Mouse (Mus musculus) G1E (cell line): ENCODE measurements around the gene Ankrd63.

Source experiments
- CTCF ChIP-seq: IDR thresholded peaks from 2 replicates; pipeline ENCODE4 v1.5.1; 2012; ENCODE audit warnings: low read depth, low read length, inconsistent platforms, mixed read lengths
- GATA1 ChIP-seq: IDR thresholded peaks from 2 replicates; pipeline ENCODE4 v1.6.1; 2012; ENCODE audit warnings: borderline replicate concordance, low read length, inconsistent platforms, mixed read lengths
- GATA2 ChIP-seq: IDR thresholded peaks from 2 replicates; pipeline ENCODE4 v1.6.1; 2012; ENCODE audit warnings: low read depth, low read length, inconsistent platforms, borderline replicate concordance
- POLR2AphosphoS5 ChIP-seq: IDR thresholded peaks from 2 replicates; pipeline ENCODE4 v1.6.1; 2012; ENCODE audit warnings: low read depth, low read length, inconsistent platforms; ENCODE audit not compliant: insufficient replicate concordance
- TAL1 ChIP-seq: conservative IDR thresholded peaks from 2 replicates; pipeline ENCODE4 v1.6.1; 2012; ENCODE audit warnings: low read depth, low read length, inconsistent platforms, mixed read lengths

DNA sequence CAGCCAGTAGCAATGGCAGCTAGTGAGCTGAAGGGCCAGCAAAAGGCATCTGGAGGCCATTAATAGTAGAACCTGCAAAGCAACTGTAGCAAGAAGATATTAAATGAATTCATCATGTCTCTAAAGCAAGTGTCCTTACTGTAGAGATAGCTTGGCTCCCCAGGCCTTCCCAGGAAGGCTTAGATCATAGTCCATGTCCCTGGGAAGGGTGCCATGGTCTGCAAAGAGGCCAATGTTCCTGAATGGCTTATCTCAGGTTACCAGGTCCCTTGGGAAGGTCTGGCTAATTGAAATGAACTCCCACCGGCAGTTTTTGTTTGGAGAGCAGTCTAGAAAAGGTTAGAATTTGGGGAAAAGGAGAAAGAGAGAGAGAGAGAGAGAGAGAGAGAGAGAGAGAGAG lies 32.0 kb downstream of the Ankrd63 start:
- TF ChIP-seq CTCF: no peak
- TF ChIP-seq GATA1: no peak
- TF ChIP-seq POLR2AphosphoS5: no peak
- TF ChIP-seq TAL1: no peak
- TF ChIP-seq GATA2: no peak
